Mouse (Mus musculus) lung, embryonic 16.5 days (tissue): ENCODE data around the gene Dnal4. TPM values are rescaled to one million over a fixed set of nuclear protein-coding genes. Genes with fewer than 3 reads are reported as not detected.

ENCODE experiments used
- ATAC-seq: fragments of 200-750 bp; cut with Nextera tagmentation; 2 replicates; pipeline ENCODE4 v1.8.0; 2017; ENCODE audit warnings: low read depth, mild to moderate bottlenecking, moderate library complexity
- H3K27ac ChIP-seq: fragments of 300-500 bp; sonication (generic); 2 replicates; pipeline ENCODE4 v1.5.1; 2014; ENCODE audit warnings: mild to moderate bottlenecking, control low read depth, low read length
- H3K27me3 ChIP-seq: fragments of 300-500 bp; sonication (generic); 2 replicates; pipeline ENCODE4 v1.6.1; 2014; ENCODE audit warnings: low read depth, low read length, mixed read lengths; ENCODE audit not compliant: control insufficient read depth, insufficient read depth
- H3K36me3 ChIP-seq: fragments of 300-500 bp; sonication (generic); 2 replicates; pipeline ENCODE4 v1.6.1; 2014; ENCODE audit warnings: low read length; ENCODE audit not compliant: control insufficient read depth, insufficient read depth
- H3K4me1 ChIP-seq: fragments of 300-500 bp; sonication (generic); replicated peaks from 2 replicates; pipeline ENCODE4 v1.6.1; 2014; ENCODE audit warnings: low read length, mixed read lengths; ENCODE audit not compliant: control insufficient read depth, insufficient read depth
- H3K4me2 ChIP-seq: fragments of 300-500 bp; sonication (generic); 2 replicates; pipeline ENCODE4 v1.6.1; 2014; ENCODE audit warnings: low read depth, low read length, control low read depth
- H3K4me3 ChIP-seq: fragments of 300-500 bp; sonication (generic); 2 replicates; pipeline ENCODE4 v1.5.1; 2014; ENCODE audit warnings: mild to moderate bottlenecking, low read length, control low read depth
- H3K9ac ChIP-seq: fragments of 300-500 bp; sonication (generic); 2 replicates; pipeline ENCODE4 v1.6.1; 2014; ENCODE audit warnings: low read length, control low read depth
- H3K9me3 ChIP-seq: fragments of 300-500 bp; sonication (generic); 2 replicates; pipeline ENCODE4 v1.6.1; 2016; ENCODE audit warnings: low read length; ENCODE audit not compliant: control insufficient read depth
- WGBS: fragments of 180-500 bp; shearing (Covaris S2); extraction: QIAGEN DNeasy Blood & Tissue Kit; methylation state at CpG from one replicate; pipeline ENCODE4 v1.1.7; 2014; 5-methylcytosine and 5-hydroxymethylcytosine counted together
- polyA plus RNA-seq: library from polyadenylated mRNA; unstranded; fragments of >200 nt; fragmentation: Nextera tagmentation; extraction: Ambion mirVana; gene quantifications from 2 replicates; pipeline ENCODE4 v1.2.1, GENCODE M21; 2015

Gene Dnal4
- polyA plus RNA-seq, 1 experiment from 2014 or later = 66.9 TPM

DNA sequence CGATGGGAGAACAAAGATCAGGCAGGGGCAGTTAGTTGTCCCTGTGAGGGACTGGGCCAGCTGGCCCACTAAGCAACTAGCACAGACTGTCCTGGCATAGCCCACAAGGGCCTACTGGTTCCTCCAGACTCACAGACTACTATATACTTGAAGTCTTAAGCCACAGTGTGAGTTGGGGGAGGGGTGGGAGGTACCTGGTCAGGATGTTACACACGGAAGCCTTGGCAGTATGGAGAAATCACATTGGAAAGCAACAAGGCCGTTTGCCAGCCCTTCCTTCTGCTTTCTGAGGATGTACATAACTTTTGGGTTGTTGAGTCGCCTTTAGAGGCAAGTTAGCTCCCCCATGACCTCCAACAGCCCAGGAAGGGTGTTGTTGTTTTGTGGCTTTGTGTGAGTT is 44.0 kb downstream of the Dnal4 start:
- Histone ChIP-seq H3K9ac (no peak overlapping the region), H3K4me1 (no peaks in the 10 kb centered on the region), H3K27ac (no peak overlapping the region), H3K36me3 (peaks cover 49% of the 10 kb centered on the region), H3K9me3 (no peaks in the 10 kb centered on the region), H3K4me3 (no peak overlapping the region), H3K4me2 (no peak overlapping the region), H3K27me3 (no peaks in the 10 kb centered on the region)
- WGBS = 68% methylated on average over 4 of the region's 4 CpGs
- ATAC-seq = no peak

- H3K4me1 ChIP-seq = no peaks in the 10 kb centered on the region
- peaks cover 51% of the 10 kb centered on the region for H3K36me3 ChIP-seq
- H3K27ac ChIP-seq = no peak overlapping the region
Observed at GRCm38 (mm10) chr15:79733192-79733591, 44.5 kb downstream of the Dnal4 start.

DNA sequence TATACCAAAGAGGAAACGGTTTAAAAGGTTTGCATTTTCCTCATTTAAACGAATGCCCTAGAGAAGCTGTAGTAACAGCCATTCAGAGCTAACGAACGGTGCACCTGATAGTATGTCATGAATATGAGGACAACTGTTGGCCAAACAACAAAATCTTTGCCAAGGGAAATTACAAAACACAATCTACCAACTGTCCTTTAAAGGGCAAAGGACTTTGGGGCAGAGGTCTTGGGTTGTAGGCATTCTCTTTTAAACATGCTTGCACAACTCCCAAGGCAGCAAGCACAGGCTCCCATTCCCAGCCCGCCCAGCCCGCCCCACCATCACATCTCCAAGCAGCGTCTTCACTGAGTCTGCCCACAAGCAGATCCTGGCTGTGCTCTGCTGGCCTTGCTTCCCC is 46.1 kb downstream of the Dnal4 start:
- no peak overlapping the region for H3K27ac ChIP-seq
- no peak overlapping the region for H3K4me3 ChIP-seq
- WGBS = 88% methylated on average over 7 of the region's 7 CpGs
- H3K27me3 ChIP-seq = no peaks in the 10 kb centered on the region
- no peak overlapping the region for H3K4me2 ChIP-seq
- no peaks in the 10 kb centered on the region for H3K9me3 ChIP-seq
- H3K9ac ChIP-seq = no peak overlapping the region
- no peak for ATAC-seq
- no peaks in the 10 kb centered on the region for H3K4me1 ChIP-seq
- peaks cover 57% of the 10 kb centered on the region for H3K36me3 ChIP-seq

More at GRCm38 (mm10) chr15:79733192-79733591, 44.5 kb downstream of the Dnal4 start:
- no peak overlapping the region for H3K9ac ChIP-seq
- no peak for ATAC-seq
- 94% methylated on average over 8 of the region's 8 CpGs for WGBS
- H3K9me3 ChIP-seq = no peaks in the 10 kb centered on the region
- H3K4me2 ChIP-seq = no peak overlapping the region
- no peaks in the 10 kb centered on the region for H3K27me3 ChIP-seq
- no peak overlapping the region for H3K4me3 ChIP-seq

- WGBS = 57% methylated on average over 10 of the region's 10 CpGs
Observed at GRCm38 (mm10) chr15:79728731-79729388, 48.8 kb downstream of the Dnal4 start.

GRCm38 (mm10) chr15:79728311-79728710 is 49.3 kb downstream of the Dnal4 start:
- Histone ChIP-seq H3K4me1 (no peaks in the 10 kb centered on the region), H3K27ac (no peak overlapping the region), H3K4me2 (no peak overlapping the region), H3K27me3 (no peaks in the 10 kb centered on the region), H3K36me3 (peaks cover 49% of the 10 kb centered on the region), H3K4me3 (no peak overlapping the region), H3K9ac (no peak overlapping the region), H3K9me3 (no peaks in the 10 kb centered on the region)
- 75% methylated on average over 5 of the region's 5 CpGs for WGBS
- no peak for ATAC-seq

More at GRCm38 (mm10) chr15:79728731-79729388, 48.8 kb downstream of the Dnal4 start:
- H3K9ac ChIP-seq = no peak overlapping the region
- H3K27ac ChIP-seq = no peak overlapping the region
- no peak overlapping the region for H3K4me3 ChIP-seq
- no peaks in the 10 kb centered on the region for H3K9me3 ChIP-seq
- no peaks in the 10 kb centered on the region for H3K4me1 ChIP-seq
- no peak overlapping the region for H3K4me2 ChIP-seq
- no peaks in the 10 kb centered on the region for H3K27me3 ChIP-seq
- no peak for ATAC-seq
- H3K36me3 ChIP-seq = peaks cover 54% of the 10 kb centered on the region

GRCm38 (mm10) chr15:79727840-79728239 is 49.8 kb downstream of the Dnal4 start:
- Histone ChIP-seq H3K36me3 (peaks cover 47% of the 10 kb centered on the region), H3K27ac (no peak overlapping the region), H3K4me1 (no peaks in the 10 kb centered on the region), H3K4me3 (no peak overlapping the region), H3K9ac (no peak overlapping the region), H3K27me3 (no peaks in the 10 kb centered on the region), H3K4me2 (no peak overlapping the region), H3K9me3 (no peaks in the 10 kb centered on the region)
- no peak for ATAC-seq
- WGBS = 94% methylated on average over 6 of the region's 6 CpGs

DNA sequence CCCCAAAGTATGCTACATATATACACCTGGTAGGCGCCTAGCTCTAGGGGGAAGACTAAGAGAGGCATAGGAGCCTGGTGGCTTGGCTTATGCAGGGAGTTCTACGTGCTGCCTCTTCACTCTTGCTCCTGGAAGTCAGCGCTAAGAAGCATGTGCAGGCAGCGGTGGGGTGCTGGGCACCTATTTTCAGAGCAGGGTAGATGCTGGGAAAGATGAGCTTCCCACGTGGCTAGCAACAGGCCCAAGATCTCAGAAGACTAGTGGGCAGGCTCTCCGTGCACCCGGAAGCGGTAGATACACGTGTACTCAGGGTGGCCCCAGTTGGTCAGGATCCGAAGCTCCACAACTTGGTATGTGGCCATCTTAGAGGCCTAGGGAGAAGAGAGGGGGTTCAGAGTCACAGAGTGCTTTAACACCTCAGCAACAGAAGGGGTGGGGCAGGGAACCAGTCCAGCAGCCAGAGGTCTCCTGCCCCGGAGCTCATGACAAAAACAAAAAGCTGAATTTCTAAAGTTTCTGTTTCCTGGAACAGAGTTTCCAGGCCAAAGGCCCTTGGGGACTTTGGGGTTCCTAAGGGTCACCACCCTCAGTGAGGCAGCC is 52.4 kb downstream of the Dnal4 start:
- no peaks in the 10 kb centered on the region for H3K4me1 ChIP-seq
- H3K9me3 ChIP-seq = no peaks in the 10 kb centered on the region
- no peak for ATAC-seq
- H3K4me3 ChIP-seq = no peak overlapping the region
- 85% methylated on average over 11 of the region's 11 CpGs for WGBS
- no peak overlapping the region for H3K27ac ChIP-seq
- H3K27me3 ChIP-seq = no peaks in the 10 kb centered on the region
- no peak overlapping the region for H3K9ac ChIP-seq
- H3K4me2 ChIP-seq = no peak overlapping the region
- H3K36me3 ChIP-seq = peaks cover 39% of the 10 kb centered on the region

DNA sequence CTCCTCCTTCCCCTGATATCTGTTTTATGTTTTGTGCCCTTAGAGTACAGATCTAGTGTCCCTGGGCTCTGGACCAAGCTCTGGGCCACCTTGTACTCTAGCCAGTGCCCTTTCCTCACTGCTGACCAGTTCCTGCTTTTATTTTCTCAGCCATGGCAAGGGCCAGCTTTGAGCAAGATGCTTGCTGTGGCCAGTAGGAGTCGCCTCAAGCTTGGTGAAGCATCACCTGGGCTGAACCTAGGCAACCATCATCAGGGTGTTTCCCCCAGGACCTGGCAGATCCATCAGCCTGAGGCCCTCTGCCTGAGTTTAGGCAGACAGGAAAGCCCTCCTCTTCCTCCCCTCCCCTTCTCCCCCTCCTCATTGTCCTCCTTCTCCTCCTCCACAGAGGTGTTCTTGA is 54.2 kb downstream of the Dnal4 start:
- no peak overlapping the region for H3K4me2 ChIP-seq
- 37% methylated on average over 1 of the region's 1 CpGs for WGBS
- H3K9me3 ChIP-seq = no peaks in the 10 kb centered on the region
- H3K27me3 ChIP-seq = no peaks in the 10 kb centered on the region
- ATAC-seq = no peak
- no peaks in the 10 kb centered on the region for H3K4me1 ChIP-seq
- no peak overlapping the region for H3K27ac ChIP-seq
- peaks cover 45% of the 10 kb centered on the region for H3K36me3 ChIP-seq
- H3K4me3 ChIP-seq = no peak overlapping the region
- H3K9ac ChIP-seq = no peak overlapping the region

DNA sequence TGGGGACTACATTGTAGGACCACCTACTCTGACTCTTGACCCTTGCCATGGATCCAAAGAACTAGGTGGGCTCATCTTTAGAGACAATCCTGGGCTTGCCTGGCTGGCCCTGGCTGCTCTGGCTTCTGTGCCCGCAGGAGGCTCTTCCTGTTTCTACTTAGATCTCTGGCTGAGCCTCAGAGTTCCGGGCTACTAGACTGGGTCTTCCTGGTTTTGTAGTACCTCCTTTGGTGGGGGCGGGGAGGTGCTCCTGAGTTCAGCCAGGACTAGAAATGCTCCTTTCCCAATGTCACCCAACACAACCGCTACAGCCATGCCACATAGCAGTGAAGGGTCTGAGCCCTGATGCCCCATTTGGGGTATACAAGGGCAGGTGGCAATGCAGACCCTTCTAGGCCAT is 56.9 kb downstream of the Dnal4 start:
- ATAC-seq = no peak
- no peak overlapping the region for H3K4me3 ChIP-seq
- H3K27me3 ChIP-seq = no peaks in the 10 kb centered on the region
- H3K36me3 ChIP-seq = peaks cover 36% of the 10 kb centered on the region
- H3K9me3 ChIP-seq = no peaks in the 10 kb centered on the region
- H3K9ac ChIP-seq = no peak overlapping the region
- no peaks in the 10 kb centered on the region for H3K4me1 ChIP-seq
- 88% methylated on average over 4 of the region's 4 CpGs for WGBS
- no peak overlapping the region for H3K4me2 ChIP-seq
- no peak overlapping the region for H3K27ac ChIP-seq
